Mouse (Mus musculus): ENCODE results near the gene Gpc2. TPM values are rescaled to one million over a fixed set of nuclear protein-coding genes. Genes with fewer than 3 reads are reported as not detected.

The Gpc2 gene
- 2.2 and 3.5 TPM in 2 replicates for polyA plus RNA-seq (2012; rRNA removed)

GRCm38 (mm10) chr5:138279585-138280424 lies at the start of gene Gpc2, which contains the start of the genes Gm43720 and Stag3:
Gpc2 (minus strand) TSS chr5:138280005.
Gm43720 (minus strand) TSS chr5:138279958.
Stag3 (plus strand) TSS chr5:138280240.

GRCm38 (mm10) chr5:138272409-138272923 lies 7.3 kb downstream of the Gpc2 start, which contains the start of gene Gal3st4:
Gal3st4 (minus strand) TSS chr5:138272840.

GRCm38 (mm10) chr5:138263260-138264206 lies 16.3 kb downstream of the Gpc2 start, which contains the start of gene BC037034:
BC037034 (minus strand) TSS chr5:138264033.

GRCm38 (mm10) chr5:138255353-138256093 lies 24.3 kb downstream of the Gpc2 start, which contains the start of gene Lamtor4:
Lamtor4 (plus strand) TSS chr5:138255482.

GRCm38 (mm10) chr5:138225700-138226099 lies 54.1 kb downstream of the Gpc2 start, which contains the start of gene Nxpe5:
Nxpe5 (plus strand) TSS chr5:138225898.

Other genes starting within 250 kb of the Gpc2 start
- gene Smok3c, start 226.8 kb downstream of the Gpc2 start, polyA plus RNA-seq (2012; rRNA removed) = not detected in 2 replicates
- 3.5 and 4.0 TPM in 2 replicates for gene Zkscan1, start 194.9 kb downstream of the Gpc2 start, polyA plus RNA-seq (2012; rRNA removed)
- 5.9 and 6.5 TPM in 2 replicates for gene Zscan21, start 163.1 kb downstream of the Gpc2 start, polyA plus RNA-seq (2012; rRNA removed)
- gene Zfp113, start 124.3 kb downstream of the Gpc2 start, polyA plus RNA-seq (2012; rRNA removed) = 2.3 and 2.9 TPM in 2 replicates
- gene Cops6, start 118.9 kb downstream of the Gpc2 start, polyA plus RNA-seq (2012; rRNA removed) = 61.9 and 65.8 TPM in 2 replicates
- gene Ap4m1, start 108.0 kb downstream of the Gpc2 start, polyA plus RNA-seq (2012; rRNA removed) = 24.4 and 31.9 TPM in 2 replicates
- gene Mcm7, start 107.6 kb downstream of the Gpc2 start, polyA plus RNA-seq (2012; rRNA removed) = 24.7 and 26.8 TPM in 2 replicates
- gene Taf6, start 92.6 kb downstream of the Gpc2 start, polyA plus RNA-seq (2012; rRNA removed) = 39.3 and 55.2 TPM in 2 replicates
- 2.9 and 3.3 TPM in 2 replicates for gene Cnpy4, start 92.5 kb downstream of the Gpc2 start, polyA plus RNA-seq (2012; rRNA removed)
- 7.7 and 9.6 TPM in 2 replicates for gene Mblac1, start 85.7 kb downstream of the Gpc2 start, polyA plus RNA-seq (2012; rRNA removed)
- 1.8 and 2.0 TPM in 2 replicates for gene Nxpe5, start 54.1 kb downstream of the Gpc2 start, polyA plus RNA-seq (2012; rRNA removed)
- gene Lamtor4, start 24.5 kb downstream of the Gpc2 start, polyA plus RNA-seq (2012; rRNA removed) = 176 and 202 TPM in 2 replicates
- gene BC037034, start 16.0 kb downstream of the Gpc2 start, polyA plus RNA-seq (2012; rRNA removed) = 60.0 and 79.7 TPM in 2 replicates
- 0.52 and 0.76 TPM in 2 replicates for gene Gal3st4, start 7.2 kb downstream of the Gpc2 start, polyA plus RNA-seq (2012; rRNA removed)
- not detected in 2 replicates for gene Gm43720, start within 50 bp of the Gpc2 start, polyA plus RNA-seq (2012; rRNA removed)
- gene Stag3, start 235 bp upstream of the Gpc2 start, polyA plus RNA-seq (2012; rRNA removed) = 0.50 and 0.75 TPM in 2 replicates
- gene Pvrig, start 62.0 kb upstream of the Gpc2 start, polyA plus RNA-seq (2012; rRNA removed) = 0.38 TPM in 1 of 2 replicates, not detected in the other
- gene Zfp157, start 161.5 kb upstream of the Gpc2 start, polyA plus RNA-seq (2012; rRNA removed) = 1.6 TPM in 2 replicates